Mouse (Mus musculus) myocyte (in vitro differentiated cells): ENCODE results near the gene Dlg2.

Experiments
- E2F4 ChIP-seq: IDR thresholded peaks from one replicate; pipeline ENCODE4 v1.6.1; 2011; ENCODE audit warnings: mild to moderate bottlenecking, control low read depth, moderate library complexity; ENCODE audit not compliant: insufficient read depth
- MAX ChIP-seq: IDR thresholded peaks from one replicate; pipeline ENCODE4 v1.6.1; 2011; ENCODE audit warnings: low read depth, mild to moderate bottlenecking, control low read depth
- MYOD1 ChIP-seq, 3 experiments: IDR thresholded peaks; one replicate each; pipeline ENCODE4 v1.6.1; 2011; ENCODE audit warnings: control low read depth in 2 of 3, low read depth in 2 of 3, mild to moderate bottlenecking in 2 of 3, moderate library complexity in 1 of 3; ENCODE audit not compliant: insufficient read length in 2 of 3, control insufficient read depth in 1 of 3
- MYOG ChIP-seq, 3 experiments: IDR thresholded peaks; one replicate each; pipeline ENCODE4 v1.6.1; 2011; ENCODE audit warnings: control low read depth in 2 of 3, low read depth in 2 of 3, mild to moderate bottlenecking in 2 of 3; ENCODE audit not compliant: insufficient read length in 2 of 3, control insufficient read depth in 1 of 3, insufficient read depth in 1 of 3
- POLR2A ChIP-seq: IDR thresholded peaks from one replicate; pipeline ENCODE4 v1.6.1; 2011; ENCODE audit warnings: low read depth, mild to moderate bottlenecking, control low read depth, moderate library complexity; ENCODE audit not compliant: insufficient read length
- POLR2AphosphoS2 ChIP-seq: IDR thresholded peaks from one replicate; pipeline ENCODE4 v1.6.1; 2011; ENCODE audit warnings: low read depth, control low read depth; ENCODE audit not compliant: insufficient read length
- SRF ChIP-seq: IDR thresholded peaks from one replicate; pipeline ENCODE4 v1.6.1; 2011; ENCODE audit warnings: low read depth; ENCODE audit not compliant: control insufficient read depth, insufficient read length
- TCF12 ChIP-seq: IDR thresholded peaks from one replicate; pipeline ENCODE4 v1.6.1; 2011; ENCODE audit warnings: mild to moderate bottlenecking, control low read depth; ENCODE audit not compliant: poor library complexity, insufficient read depth, severe bottlenecking
- USF1 ChIP-seq: IDR thresholded peaks from one replicate; pipeline ENCODE4 v1.6.1; 2011; ENCODE audit warnings: low read depth, mild to moderate bottlenecking, control low read depth, moderate library complexity

- TF ChIP-seq POLR2AphosphoS2 (no peak), POLR2A (no peak), MAX (no peak), TCF12 (no peak), USF1 (no peak), MYOD1 (IDR thresholded peaks at IDR 0.05; ENCODE audit: control insufficient read depth in 1 of 3, insufficient read length in 2 of 3, low read depth in 2 of 3) (no peak), E2F4 (no peak), MYOG (IDR thresholded peaks at IDR 0.05; ENCODE audit: control insufficient read depth in 1 of 3, insufficient read depth in 1 of 3, insufficient read length in 2 of 3, low read depth in 2 of 3) (no peak), SRF (no peak)
These were observed 1686.7 kb downstream of the Dlg2 start for GRCm38 (mm10) chr7:92163150-92163549.
